Mouse (Mus musculus): ENCODE data around the gene Gpatch8.
A peak's percentile ranks its signal among the peaks of the same experiment; 100 is the strongest.

Gpatch8 gene

GRCm38 (mm10) chr11:102556031-102556715 is at the start of gene Gpatch8:
TSS of gene Gpatch8 (minus strand) at chr11:102556392.
- DNase-seq (ENCODE audit: low read depth, low spot score), result peak; percentile 99

- peak; percentile 82 for DNase-seq (ENCODE audit: low read depth, low spot score)
Observed at GRCm38 (mm10) chr11:102604777-102605552, 48.8 kb upstream of the Gpatch8 start.

GRCm38 (mm10) chr11:102604010-102604584 is 47.9 kb upstream of the Gpatch8 start, which contains the start of gene Fzd2:
TSS of gene Fzd2 (plus strand) at chr11:102604396.
- DNase-seq (ENCODE audit: low read depth, low spot score), result peak; percentile 98

- peak; percentile 90 for DNase-seq (ENCODE audit: low read depth, low spot score)
Observed at GRCm38 (mm10) chr11:102603496-102603850, 47.3 kb upstream of the Gpatch8 start.

- peak; percentile 56 for DNase-seq (ENCODE audit: low read depth, low spot score)
Observed at GRCm38 (mm10) chr11:102602816-102603495, 46.8 kb upstream of the Gpatch8 start.

GRCm38 (mm10) chr11:102599912-102600311 is 43.7 kb upstream of the Gpatch8 start:
- peak; percentile 74 for DNase-seq (ENCODE audit: low read depth, low spot score)

GRCm38 (mm10) chr11:102595341-102595820 is 39.2 kb upstream of the Gpatch8 start:
- DNase-seq (ENCODE audit: low read depth, low spot score), result peak; percentile 51

GRCm38 (mm10) chr11:102587554-102587953 is 31.4 kb upstream of the Gpatch8 start:
- peak; percentile 74 for DNase-seq (ENCODE audit: low read depth, low spot score)

- peak; percentile 84 for DNase-seq (ENCODE audit: low read depth, low spot score)
Observed at GRCm38 (mm10) chr11:102586445-102587130, 30.4 kb upstream of the Gpatch8 start.

GRCm38 (mm10) chr11:102582736-102583135 is 26.5 kb upstream of the Gpatch8 start:
- peak; percentile 89 for DNase-seq (ENCODE audit: low read depth, low spot score)

- DNase-seq (ENCODE audit: low read depth, low spot score), result peak; percentile 94
Observed at GRCm38 (mm10) chr11:102582016-102582610, 25.9 kb upstream of the Gpatch8 start.

- DNase-seq (ENCODE audit: low read depth, low spot score), result no peak
Observed at GRCm38 (mm10) chr11:102581281-102582015, 25.3 kb upstream of the Gpatch8 start.

GRCm38 (mm10) chr11:102580034-102580330 is 23.8 kb upstream of the Gpatch8 start:
- DNase-seq (ENCODE audit: low read depth, low spot score), result no peak

GRCm38 (mm10) chr11:102579165-102580033 is 23.2 kb upstream of the Gpatch8 start, which contains the start of gene Gm11627:
TSS of gene Gm11627 (minus strand) at chr11:102579461.
- DNase-seq (ENCODE audit: low read depth, low spot score), result peak; percentile 69

GRCm38 (mm10) chr11:102578341-102579118 is 22.3 kb upstream of the Gpatch8 start:
- peak; percentile 96 for DNase-seq (ENCODE audit: low read depth, low spot score)

- no peak for DNase-seq (ENCODE audit: low read depth, low spot score)
Observed at GRCm38 (mm10) chr11:102576050-102576754, 20.0 kb upstream of the Gpatch8 start.

- no peak for DNase-seq (ENCODE audit: low read depth, low spot score)
Observed at GRCm38 (mm10) chr11:102575034-102575433, 18.8 kb upstream of the Gpatch8 start.

Data from R1 (cell line).